Mouse (Mus musculus) heart, postnatal 0 days (tissue): ENCODE measurements around the gene Rpl6.

Experiments used
- CTCF ChIP-seq: IDR thresholded peaks from 2 replicates; pipeline ENCODE4 v1.5.1; 2016; ENCODE audit warnings: antibody characterized with exemption, control low read depth, low read depth
- EP300 ChIP-seq: IDR thresholded peaks from 2 replicates; pipeline ENCODE4 v1.6.1; 2016; ENCODE audit warnings: antibody characterized with exemption, low read depth

DNA sequence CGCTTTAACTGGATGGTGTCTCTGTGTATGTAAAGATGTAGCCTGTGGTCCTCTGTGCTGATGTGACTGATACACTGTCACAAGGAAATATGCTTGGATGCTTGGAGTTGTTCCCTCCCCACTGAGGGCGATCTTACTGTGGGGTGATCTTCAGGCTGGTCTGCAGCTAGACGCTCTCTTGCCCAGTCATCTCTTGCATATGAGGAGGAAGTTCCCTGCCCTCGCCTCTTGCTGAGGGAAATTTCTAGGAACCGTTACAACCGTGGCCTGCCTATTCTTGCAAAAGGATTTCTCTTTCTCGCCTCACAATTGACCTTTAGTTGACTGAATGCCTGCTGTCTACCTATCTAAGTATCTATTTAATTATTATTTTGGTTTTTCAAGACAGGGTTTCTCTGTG lies 50.7 kb downstream of the Rpl6 start:
- TF ChIP-seq EP300 (no peak), CTCF (no peak)
